Mouse (Mus musculus): Measurements from ENCODE around the gene Plekhm3.
"Not testable (repeated sequence)": the region's sequence is repeated elsewhere in the genome, so short reads cannot be mapped to it uniquely, and the experiment has no call there.

Gene Plekhm3

GRCm38 (mm10) chr1:64956479-64956961 is at the start of gene Plekhm3:
Gene Plekhm3, minus strand, starts transcription at chr1:64956824.
- DNase-seq (ENCODE audit: low spot score), result peak; percentile 90

GRCm38 (mm10) chr1:65005575-65005974 is 49.0 kb upstream of the Plekhm3 start:
- no peak for DNase-seq (ENCODE audit: low spot score)

GRCm38 (mm10) chr1:65004526-65004925 is 47.9 kb upstream of the Plekhm3 start:
- no peak for DNase-seq (ENCODE audit: low spot score)

- DNase-seq (ENCODE audit: low spot score), result no peak
Observed at GRCm38 (mm10) chr1:64993206-64993605, 36.6 kb upstream of the Plekhm3 start.

DNA sequence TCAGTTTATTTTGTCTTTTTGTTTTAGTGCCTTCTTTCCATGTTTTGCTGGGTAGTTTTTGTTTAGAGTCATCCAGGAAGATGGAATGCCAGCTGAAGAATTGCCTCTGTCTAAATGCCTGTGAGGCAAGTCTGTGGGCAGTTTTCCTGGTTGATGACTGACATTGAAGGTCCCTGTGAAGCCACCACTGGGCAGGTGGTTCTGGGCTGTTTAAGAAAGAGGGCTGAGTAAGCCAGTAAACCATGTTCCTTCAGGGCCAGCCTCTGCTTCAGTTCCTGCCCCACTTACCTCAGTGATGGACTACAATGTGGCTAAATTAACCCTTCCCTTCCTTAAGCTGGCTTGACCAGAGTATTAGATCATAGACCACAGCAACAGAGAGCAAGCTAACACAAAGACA is 31.6 kb upstream of the Plekhm3 start:
- DNase-seq (ENCODE audit: low spot score), result no peak

GRCm38 (mm10) chr1:64986120-64986519 is 29.5 kb upstream of the Plekhm3 start:
- peak; percentile 92 for DNase-seq (ENCODE audit: low spot score)

DNA sequence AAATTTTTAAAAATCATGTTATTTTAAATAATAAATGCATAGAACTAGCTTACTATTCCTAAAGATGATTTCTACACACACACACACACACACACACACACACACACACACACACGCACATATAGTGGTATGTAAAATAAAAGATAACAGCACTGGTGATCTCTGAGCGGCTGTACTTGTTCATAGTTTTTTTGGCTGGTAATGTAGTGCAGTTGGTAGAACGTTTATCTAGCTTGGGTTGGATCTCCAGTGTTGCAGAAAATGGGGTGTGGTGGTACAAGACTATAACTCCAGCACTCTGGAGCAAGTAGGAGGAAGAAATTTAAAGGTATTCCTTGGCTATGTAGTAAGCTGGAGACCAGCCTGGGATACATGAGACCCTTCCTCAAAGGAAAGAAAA is 26.6 kb upstream of the Plekhm3 start:
- no peak for DNase-seq (ENCODE audit: low spot score)

DNA sequence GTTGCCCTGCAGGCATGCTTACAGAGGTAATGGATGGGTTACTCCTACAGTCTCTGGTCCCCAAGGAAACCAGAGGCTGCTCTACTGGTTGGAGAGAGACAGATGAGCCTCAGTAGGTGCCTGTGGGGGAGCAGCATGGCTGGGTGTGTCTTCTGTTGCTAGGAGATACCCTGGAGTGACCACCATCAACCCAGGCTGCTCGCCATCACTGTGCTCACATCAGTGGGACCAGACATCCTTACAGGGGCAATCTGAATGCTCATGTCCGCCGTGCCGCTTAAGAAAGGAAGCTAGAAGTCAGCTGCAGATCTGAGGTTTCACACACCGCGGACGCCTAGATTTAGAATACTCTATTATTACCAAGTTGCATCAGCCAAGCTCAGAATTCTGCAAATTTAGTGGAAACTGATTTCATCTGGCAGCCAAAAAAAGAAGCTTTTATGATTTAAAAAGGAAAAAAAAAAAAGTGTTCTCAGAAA is 21.7 kb upstream of the Plekhm3 start:
- DNase-seq (ENCODE audit: low spot score), result peak; percentile 48

DNA sequence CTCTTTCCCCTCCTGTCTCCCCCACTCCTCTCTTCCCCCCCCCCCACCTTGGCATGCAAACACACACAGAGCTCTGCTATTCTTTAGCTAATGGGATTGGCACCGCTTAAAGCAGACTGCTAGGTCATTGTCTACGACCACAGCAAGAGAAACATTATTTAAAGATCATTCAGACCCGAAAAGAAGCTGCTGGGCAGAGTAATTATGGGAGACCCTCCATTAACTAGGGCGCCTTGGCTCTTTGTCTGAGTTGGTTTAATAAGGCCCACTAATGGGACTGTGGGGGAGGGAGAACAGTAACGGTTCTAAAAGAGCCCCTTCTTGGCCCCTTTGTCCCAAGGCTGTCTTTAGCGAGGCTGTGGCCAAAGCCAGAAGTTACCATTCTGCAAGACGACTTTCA is 18.7 kb upstream of the Plekhm3 start:
- peak; percentile 90 for DNase-seq (ENCODE audit: low spot score)

DNA sequence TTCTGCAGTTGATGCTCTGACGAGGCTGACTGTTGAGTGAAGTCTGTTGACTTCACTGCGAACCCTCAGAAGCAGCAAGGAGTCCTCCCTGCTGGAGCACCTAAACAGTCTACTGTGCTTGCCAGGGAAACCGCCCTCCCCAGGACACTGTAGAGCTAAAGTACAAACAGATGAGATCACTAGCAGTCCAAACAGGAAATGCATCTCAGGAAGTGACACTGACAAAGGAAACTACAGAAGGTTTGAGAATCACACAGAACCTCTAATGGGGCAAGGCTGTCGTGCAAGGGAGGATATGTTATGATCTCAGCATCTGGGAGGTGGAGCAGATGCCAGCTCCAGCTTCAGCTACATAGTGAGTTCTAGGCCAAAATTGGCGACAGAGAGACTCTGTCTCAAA is 14.1 kb upstream of the Plekhm3 start:
- no peak for DNase-seq (ENCODE audit: low spot score)

DNA sequence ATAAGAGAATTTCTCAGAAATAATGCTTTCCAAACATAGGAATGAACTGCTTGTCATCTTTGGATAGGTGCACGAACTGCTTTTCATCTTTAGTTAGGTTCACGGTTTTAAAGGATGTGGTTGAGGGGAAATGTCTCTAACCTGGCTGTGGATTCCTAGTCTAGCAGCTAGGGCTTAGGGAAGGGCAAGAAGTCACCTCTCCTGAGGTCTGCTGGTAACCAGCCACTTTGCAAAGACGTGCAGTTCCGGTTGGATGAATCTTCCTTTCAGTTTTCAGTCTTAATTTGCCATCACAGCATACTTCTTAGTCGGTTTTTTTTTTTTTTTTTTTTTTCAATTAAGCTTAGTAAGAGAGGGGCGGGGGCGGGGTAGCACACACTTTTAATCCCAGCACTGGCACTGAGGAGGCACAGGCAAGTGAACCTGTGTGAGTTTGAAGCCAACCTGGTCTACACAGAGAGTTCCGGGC is 431 bp upstream of the Plekhm3 start:
- DNase-seq (ENCODE audit: low spot score), result peak; percentile 68

GRCm38 (mm10) chr1:64954786-64955185 is 1.8 kb downstream of the Plekhm3 start:
- DNase-seq (ENCODE audit: low spot score), result not testable (repeated sequence)

DNA sequence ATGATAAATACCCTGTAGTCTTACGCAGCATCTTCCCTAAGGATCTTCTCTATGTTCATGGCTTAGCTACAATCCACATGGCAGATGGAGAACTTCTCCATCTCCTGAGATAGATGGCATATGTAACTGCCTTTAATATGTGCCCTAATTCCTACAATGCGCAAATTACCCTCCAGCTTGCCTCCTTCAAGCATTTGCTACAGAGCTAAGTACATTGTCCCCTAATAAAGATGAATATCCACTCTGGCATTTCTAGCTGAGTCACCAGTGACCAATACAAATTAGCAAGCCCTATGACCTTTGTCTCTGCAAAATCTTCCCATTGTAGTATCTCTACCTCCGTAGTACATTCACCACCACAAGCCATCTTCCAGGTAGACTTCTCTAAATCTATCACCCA is 6.4 kb downstream of the Plekhm3 start:
- peak; percentile 17 for DNase-seq (ENCODE audit: low spot score)

DNA sequence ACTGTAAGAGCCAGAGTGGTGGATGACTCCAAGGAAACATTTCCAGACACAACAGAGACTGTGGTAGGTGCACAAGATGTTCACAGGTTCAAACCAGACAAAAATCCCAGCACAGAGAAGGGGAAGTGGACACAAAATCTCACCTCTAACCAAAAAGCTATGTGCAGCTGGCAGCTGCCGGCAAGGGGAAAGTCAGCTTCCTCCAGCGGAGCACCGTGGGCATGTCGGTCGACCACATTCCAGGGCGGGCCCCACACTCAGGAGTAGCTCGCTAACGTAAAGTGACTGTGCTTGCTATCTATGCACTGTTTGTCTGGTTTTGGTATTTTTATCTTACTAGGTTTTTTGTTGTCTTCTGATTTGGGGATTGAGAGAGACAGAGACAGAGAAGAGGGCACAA is 7.2 kb downstream of the Plekhm3 start:
- no peak for DNase-seq (ENCODE audit: low spot score)

GRCm38 (mm10) chr1:64946106-64946505 is 10.5 kb downstream of the Plekhm3 start:
- DNase-seq (ENCODE audit: low spot score), result no peak

- DNase-seq (ENCODE audit: low spot score), result peak; percentile 47
Observed at GRCm38 (mm10) chr1:64945214-64945785, 11.3 kb downstream of the Plekhm3 start.

- DNase-seq (ENCODE audit: low spot score), result peak; percentile 37
Observed at GRCm38 (mm10) chr1:64944746-64945145, 11.9 kb downstream of the Plekhm3 start.

GRCm38 (mm10) chr1:64942006-64942755 is 14.4 kb downstream of the Plekhm3 start:
- DNase-seq (ENCODE audit: low spot score), result no peak

DNA sequence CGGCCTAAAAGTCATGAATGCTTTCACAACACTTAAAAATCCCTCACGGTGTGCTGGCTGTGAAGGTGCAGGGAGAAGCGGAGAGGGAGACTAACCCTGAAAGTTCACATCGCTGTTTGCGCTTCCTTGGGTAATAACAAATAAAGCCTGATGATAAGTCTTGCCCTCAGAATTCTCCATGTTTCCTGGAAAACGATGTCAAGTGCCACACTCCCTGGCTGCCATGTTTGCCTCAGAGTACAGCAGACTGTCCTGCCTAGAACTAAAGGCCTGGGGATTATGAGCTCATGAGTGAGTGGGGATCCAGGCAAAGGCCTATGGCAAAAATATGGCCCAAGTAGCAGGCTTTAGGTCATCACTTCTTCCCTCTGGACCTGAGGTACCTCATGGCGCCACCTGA is 17.7 kb downstream of the Plekhm3 start:
- no peak for DNase-seq (ENCODE audit: low spot score)

- DNase-seq (ENCODE audit: low spot score), result no peak
Observed at GRCm38 (mm10) chr1:64937692-64938091, 18.9 kb downstream of the Plekhm3 start.

- no peak for DNase-seq (ENCODE audit: low spot score)
Observed at GRCm38 (mm10) chr1:64932921-64933320, 23.7 kb downstream of the Plekhm3 start.

DNA sequence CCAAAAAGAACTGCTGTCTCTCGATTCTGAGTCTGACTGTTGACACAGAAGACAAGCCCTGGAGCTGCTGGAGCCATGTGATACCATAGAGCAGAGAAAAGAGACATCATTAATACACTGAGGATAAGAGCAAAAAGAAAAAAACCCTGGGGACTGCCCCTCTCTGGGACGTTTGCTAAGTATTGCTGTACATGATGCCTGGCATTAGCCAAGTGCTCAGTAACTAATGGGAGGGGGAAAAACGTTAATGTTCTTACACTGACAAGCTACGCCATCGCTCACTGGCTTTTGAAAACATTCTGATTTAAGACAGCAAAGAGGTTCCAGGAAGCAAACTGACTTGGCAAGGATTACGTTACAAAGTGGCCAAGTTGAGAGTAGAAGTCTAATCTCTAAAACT is 26.5 kb downstream of the Plekhm3 start:
- DNase-seq (ENCODE audit: low spot score), result no peak

GRCm38 (mm10) chr1:64929673-64930072 is 27.0 kb downstream of the Plekhm3 start:
- no peak for DNase-seq (ENCODE audit: low spot score)

Data from retina, embryonic 14.5 days (tissue).